Mouse (Mus musculus) adrenal gland (tissue): ENCODE measurements around the gene H2-M10.6.

Experiments
- intact Hi-C: fragments of 180-260 bp; cut with DNase I; formaldehyde crosslinking; loops from one replicate; pipeline ENCODE4 v1.15.1; 2025

H2-M10.6 gene

GRCm38 (mm10) chr17:36839931-36840330, 28.0 kb downstream of the H2-M10.6 start:
- intact Hi-C loops, result no loop called here

- intact Hi-C loops, result no loop called here
Measured at GRCm38 (mm10) chr17:36840961-36841445, 29.0 kb downstream of the H2-M10.6 start.

GRCm38 (mm10) chr17:36843696-36844095, 31.7 kb downstream of the H2-M10.6 start:
- intact Hi-C loops, result no loop called here

- intact Hi-C loops, result no loop called here
Measured at GRCm38 (mm10) chr17:36844286-36844719, 32.3 kb downstream of the H2-M10.6 start.

GRCm38 (mm10) chr17:36844725-36845124, 32.8 kb downstream of the H2-M10.6 start:
- intact Hi-C loops, result no loop called here

DNA sequence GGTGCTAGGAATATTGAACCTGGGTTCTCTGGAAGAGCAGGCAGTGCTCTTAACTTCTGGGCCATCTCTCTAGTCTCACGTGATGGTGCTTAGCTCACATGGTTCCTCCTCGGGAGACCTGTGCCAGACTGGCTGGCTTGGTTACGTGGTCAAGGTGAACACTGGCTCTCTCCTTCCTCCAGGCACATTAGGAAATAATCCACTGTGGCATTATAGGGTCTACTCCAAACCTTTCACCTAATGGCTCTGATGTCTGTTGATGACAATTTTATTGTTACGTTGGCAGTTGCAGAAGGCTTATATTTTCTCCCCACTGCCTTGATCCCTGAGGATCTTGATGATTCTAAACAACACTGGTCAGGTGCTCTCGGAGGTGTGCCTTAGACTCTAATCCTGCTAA, 36.9 kb downstream of the H2-M10.6 start:
- intact Hi-C loops, result no loop called here

DNA sequence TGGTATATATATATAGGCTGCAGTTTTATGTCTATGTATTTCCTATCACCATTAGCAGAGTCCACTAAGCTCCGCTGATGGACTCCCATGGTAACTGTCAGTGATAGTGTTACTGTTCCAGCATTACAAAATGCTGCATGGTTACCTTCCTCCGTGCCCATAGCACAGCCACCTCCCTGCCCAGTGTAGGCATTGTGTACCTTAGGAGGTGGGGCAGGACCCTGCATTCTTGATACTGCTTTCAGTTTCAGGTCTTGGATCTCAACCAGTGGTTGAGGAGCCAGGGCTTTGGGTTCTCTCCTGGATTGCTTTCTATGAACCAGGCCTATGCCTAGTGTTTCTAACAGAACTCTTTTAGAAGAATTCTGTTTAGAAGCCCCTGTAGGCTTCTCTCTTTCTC, 38.0 kb downstream of the H2-M10.6 start:
- intact Hi-C loops, result no loop called here

GRCm38 (mm10) chr17:36851200-36851599, 39.2 kb downstream of the H2-M10.6 start:
- intact Hi-C loops, result no loop called here

GRCm38 (mm10) chr17:36851627-36852026, 39.7 kb downstream of the H2-M10.6 start:
- intact Hi-C loops, result no loop called here

DNA sequence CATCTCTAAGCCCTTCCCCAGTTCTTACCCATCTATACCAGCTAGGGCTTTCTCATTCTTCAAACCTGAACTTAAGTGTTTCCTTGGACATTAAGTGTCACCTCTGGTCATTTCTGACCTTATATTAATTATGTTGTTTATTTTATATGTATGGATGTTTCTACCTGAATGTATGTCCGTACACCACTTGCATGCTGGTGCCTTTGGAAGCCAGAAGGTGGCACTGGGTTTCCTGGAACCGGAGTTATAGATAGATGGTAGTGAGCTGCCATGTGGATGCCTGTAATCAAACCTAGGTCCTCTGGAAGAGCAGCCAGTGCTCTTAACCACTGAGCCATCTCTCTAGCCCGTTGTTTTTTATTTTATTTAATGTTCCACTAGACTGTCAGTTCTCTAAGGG, 43.5 kb downstream of the H2-M10.6 start:
- intact Hi-C loops, result no loop called here

GRCm38 (mm10) chr17:36856236-36856635, 44.3 kb downstream of the H2-M10.6 start:
- intact Hi-C loops, result no loop called here

- intact Hi-C loops, result no loop called here
Measured at GRCm38 (mm10) chr17:36858181-36858580, 46.2 kb downstream of the H2-M10.6 start.

DNA sequence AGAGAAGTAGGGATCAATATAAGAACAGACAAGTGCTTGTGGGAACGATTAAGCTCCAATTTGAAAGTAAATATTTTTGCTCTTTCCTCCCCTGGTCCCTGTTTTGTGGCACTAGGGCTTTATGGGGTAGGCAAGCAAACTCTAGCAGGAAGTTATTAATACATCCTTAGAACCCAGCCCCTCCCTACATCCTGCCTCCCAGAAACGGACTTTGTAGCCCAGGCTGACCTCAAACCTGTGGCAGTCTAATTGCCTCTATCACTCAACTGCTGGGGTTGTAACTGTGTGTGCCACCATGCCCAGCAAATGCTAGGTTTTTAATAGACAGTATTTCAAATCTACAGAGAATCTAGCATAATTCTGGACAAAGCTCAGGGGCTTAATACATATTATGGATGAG, 49.7 kb downstream of the H2-M10.6 start:
- intact Hi-C loops, result no loop called here
